16 mouse cellular contexts compared by ENCODE assay signal in genomic region chr17:86460645-86461430, GRCm38 (mm10). TPM values are rescaled to one million over a fixed set of nuclear protein-coding genes. Genes with fewer than 3 reads are reported as not detected.
A peak's percentile ranks its signal among the peaks of the same experiment; 100 is the strongest.
DNase-seq lines count a peak whose midpoint lies in the region; ATAC-seq and TF ChIP-seq lines count a peak whose summit lies in the region.
"Had no signal": no experiment of that assay in that cellular context is flagged by ENCODE, and none has a peak within 500 bp of the region (broad histone marks: within the 10 kb centered on the region; RNA-seq: fewer than 3 reads in every experiment).

No protein-coding gene starts in this region.

- H3K9ac ChIP-seq in forebrain, embryonic 13.5 days, result no peak overlapping the region
- no peak overlapping the region for H3K9ac ChIP-seq in kidney, embryonic 15.5 days
- H3K9ac ChIP-seq: midbrain, embryonic 12.5 days had no signal

- no peaks in the 10 kb centered on the region for H3K36me3 ChIP-seq in forebrain, embryonic 13.5 days (ENCODE audit: poor library complexity, severe bottlenecking)
- no peaks in the 10 kb centered on the region for H3K36me3 ChIP-seq in forebrain, embryonic 10.5 days (replicated peaks)
- H3K36me3 ChIP-seq in kidney, adult 2 months (ENCODE audit: control insufficient read depth, insufficient read depth, low read length), result no peaks in the 10 kb centered on the region
- H3K36me3 ChIP-seq in kidney, embryonic 15.5 days, result no peaks in the 10 kb centered on the region
- H3K36me3 ChIP-seq: midbrain, embryonic 12.5 days had no signal

- H3K4me3 ChIP-seq in forebrain, embryonic 13.5 days, result no peak overlapping the region
- H3K4me3 ChIP-seq in forebrain, embryonic 10.5 days, result no peak overlapping the region
- no peak overlapping the region for H3K4me3 ChIP-seq in kidney, adult 2 months (ENCODE audit: insufficient read depth, low read depth, low read length)
- H3K4me3 ChIP-seq in kidney, embryonic 15.5 days (replicated peaks), result no peak overlapping the region
- H3K4me3 ChIP-seq: midbrain, embryonic 12.5 days had no signal

- peaks cover 12% of the 10 kb centered on the region for H3K27me3 ChIP-seq in forebrain, embryonic 13.5 days
- H3K27me3 ChIP-seq in forebrain, embryonic 10.5 days (ENCODE audit: poor library complexity, severe bottlenecking), result peaks cover 49% of the 10 kb centered on the region
- H3K27me3 ChIP-seq in kidney, adult 2 months (replicated peaks; ENCODE audit: control insufficient read depth, insufficient read depth, low read length), result no peaks in the 10 kb centered on the region
- no peaks in the 10 kb centered on the region for H3K27me3 ChIP-seq in kidney, embryonic 15.5 days

- H3K4me1 ChIP-seq in forebrain, embryonic 13.5 days, result peaks cover 22% of the 10 kb centered on the region
- peaks cover 25% of the 10 kb centered on the region for H3K4me1 ChIP-seq in forebrain, embryonic 10.5 days
- peaks cover 19% of the 10 kb centered on the region for H3K4me1 ChIP-seq in kidney, adult 2 months (ENCODE audit: control insufficient read depth, insufficient read depth, low read length)
- H3K4me1 ChIP-seq in kidney, embryonic 15.5 days, result peaks cover 40% of the 10 kb centered on the region

- ATAC-seq in forebrain, embryonic 13.5 days, result 0 out of 2 replicates have a peak, but pooled peaks have one; percentile 39
- no peak for ATAC-seq in kidney, embryonic 15.5 days (replicated peaks; ENCODE audit: low FRiP score)

- 0 out of 2 replicates have a peak, but pooled peaks have one; percentile 21 for TF ChIP-seq CTCF in kidney, adult 2 months (conservative IDR thresholded peaks at IDR 0.05; ENCODE audit: insufficient read depth, insufficient read length, low read depth, low read length)

- DNase-seq in forebrain, embryonic 10.5 days (ENCODE audit: extremely low spot score, low spot score), result no peak
- DNase-seq in kidney, adult 2 months, result no peak
- peak; percentile 52 for DNase-seq in retina, postnatal 1 day
- DNase-seq in retina, embryonic 14.5 days (ENCODE audit: low spot score), result no peak
- DNase-seq in adipocyte (ENCODE audit: low spot score), result no peak
- DNase-seq in adrenal gland, adult 2 months, result no peak
- DNase-seq: cerebellum, adult 9-11 months; gastrocnemius, postnatal 10 days; kidney, adult 8-10 months; layer of hippocampus, postnatal 36 days; lung, adult 18-20 months; spleen, adult 18-20 months; thymus, adult 2 months had no signal

- TF ChIP-seq POLR2A in kidney, adult 2 months (IDR thresholded peaks at IDR 0.05; ENCODE audit: low read depth, low read length), result no peak

- no peaks in the 10 kb centered on the region for H3K9me3 ChIP-seq in forebrain, embryonic 13.5 days (replicated peaks)
- no peaks in the 10 kb centered on the region for H3K9me3 ChIP-seq in forebrain, embryonic 10.5 days
- no peaks in the 10 kb centered on the region for H3K9me3 ChIP-seq in kidney, embryonic 15.5 days (replicated peaks)
- H3K9me3 ChIP-seq: midbrain, embryonic 12.5 days had no signal

- WGBS in forebrain, embryonic 13.5 days, result 70% methylated on average over 17 of the region's 17 CpGs
- WGBS in forebrain, embryonic 10.5 days, result 80% methylated on average over 17 of the region's 17 CpGs
- 68% methylated on average over 17 of the region's 17 CpGs for WGBS in kidney, adult 2 months
- WGBS in kidney, embryonic 15.5 days, result 68% methylated on average over 17 of the region's 17 CpGs

- H3K4me2 ChIP-seq in forebrain, embryonic 13.5 days, result no peak overlapping the region
- H3K4me2 ChIP-seq in kidney, embryonic 15.5 days, result no peak overlapping the region
- H3K4me2 ChIP-seq: midbrain, embryonic 12.5 days had no signal

- H3K27ac ChIP-seq in forebrain, embryonic 13.5 days, result peak overlapping the region; percentile 21
- no peak overlapping the region for H3K27ac ChIP-seq in forebrain, embryonic 10.5 days
- H3K27ac ChIP-seq in kidney, adult 2 months (ENCODE audit: insufficient read depth, low read depth, low read length), result no peak overlapping the region
- H3K27ac ChIP-seq in kidney, embryonic 15.5 days, result no peak overlapping the region
- H3K27ac ChIP-seq: midbrain, embryonic 12.5 days had no signal

RNA-seq across cellular contexts. Expression of gene Gm10309, which starts 44.2 kb away (rescaled TPM):
- polyA plus RNA-seq in forebrain, embryonic 13.5 days (2015; fragmentation: Nextera tagmentation; extraction: Ambion mirVana), result 0.25 and 0.37 TPM in 2 replicates
- polyA plus RNA-seq in forebrain, embryonic 10.5 days (2016; fragmentation: Nextera tagmentation; extraction: Ambion mirVana), result 0.16 and 0.20 TPM in 2 replicates
- polyA plus RNA-seq in kidney, adult 2 months (2012; rRNA removed), result 0.08 and 0.13 TPM in 2 replicates
- 0.30 and 0.31 TPM in 2 replicates for polyA plus RNA-seq in kidney, embryonic 15.5 days (2015; fragmentation: Nextera tagmentation; extraction: Ambion mirVana)
- not detected for total RNA-seq in adrenal gland, adult 2 months (2021)
- polyA plus RNA-seq in adrenal gland, adult 2 months (2012; rRNA removed), result 0.19 TPM in 1 of 2 replicates, not detected in the other
- total RNA-seq: layer of hippocampus, postnatal 36 days had no signal
- polyA plus RNA-seq: thymus, adult 2 months had no signal
